Mouse (Mus musculus): ENCODE measurements around the gene Nfix.

- TF ChIP-seq MYOD1 (IDR thresholded peaks at IDR 0.05; ENCODE audit: control insufficient read depth in 1 of 3, insufficient read length in 2 of 3, low read depth in 2 of 3) = no peak
- TF ChIP-seq E2F4 (IDR thresholded peaks at IDR 0.05; ENCODE audit: insufficient read depth) = no peak
- no peak for TF ChIP-seq POLR2A (IDR thresholded peaks at IDR 0.05; ENCODE audit: insufficient read length, low read depth)
- TF ChIP-seq POLR2AphosphoS2 (IDR thresholded peaks at IDR 0.05; ENCODE audit: insufficient read length, low read depth) = no peak
- no peak for TF ChIP-seq TCF12 (IDR thresholded peaks at IDR 0.05; ENCODE audit: insufficient read depth, poor library complexity, severe bottlenecking)
- TF ChIP-seq MYOG (IDR thresholded peaks at IDR 0.05; ENCODE audit: control insufficient read depth in 1 of 3, insufficient read depth in 1 of 3, insufficient read length in 2 of 3, low read depth in 2 of 3) = no peak
- TF ChIP-seq TCF3 (IDR thresholded peaks at IDR 0.05; ENCODE audit: insufficient read length, low read depth) = no peak
- TF ChIP-seq REST (IDR thresholded peaks at IDR 0.05; ENCODE audit: insufficient read depth, insufficient read length) = no peak
- TF ChIP-seq USF1 (IDR thresholded peaks at IDR 0.05; ENCODE audit: low read depth) = no peak
- no peak for TF ChIP-seq MAX (IDR thresholded peaks at IDR 0.05; ENCODE audit: low read depth)
- TF ChIP-seq CEBPB (IDR thresholded peaks at IDR 0.05; ENCODE audit: insufficient read depth, poor library complexity, severe bottlenecking) = no peak
These were observed 147.0 kb downstream of the Nfix start for GRCm38 (mm10) chr8:84653092-84653631.

Measured in myocyte (in vitro differentiated cells).